Mouse (Mus musculus): ENCODE measurements at regions not wholly inside any gene's neighbourhood (a gene's known extent, or its start where the extent isn't known, plus 50 kb on each side); places are given as distances from the start of the nearest gene placed in this dataset.
A peak's percentile ranks its signal among the peaks of the same experiment; 100 is the strongest.

DNA sequence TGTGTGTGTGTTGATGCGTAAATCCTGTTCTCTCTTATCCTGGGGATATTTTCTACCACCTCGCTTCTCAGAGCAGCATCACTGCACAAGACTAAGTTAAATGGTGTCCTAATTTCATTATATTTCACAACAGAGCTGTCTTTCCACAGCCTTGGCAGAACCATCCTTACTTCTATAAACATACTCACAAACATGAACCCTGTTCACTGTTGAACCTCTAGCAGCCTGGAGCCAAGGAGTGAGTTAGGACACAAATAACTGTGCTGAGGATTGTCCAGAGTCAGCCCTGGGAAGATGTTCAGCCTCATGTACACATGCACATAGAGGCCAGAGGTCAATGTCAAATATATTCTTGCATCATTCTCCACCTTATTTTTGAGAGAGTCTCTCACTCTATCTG lies 580.3 kb upstream of the Tbl1xr1 start:
- peak in 1 of 2 experiments; percentile 15 for DNase-seq (ENCODE audit: inconsistent age in 2 of 2, low spot score in 1 of 2)

GRCm38 (mm10) chr3:21497011-21497410 lies 579.4 kb upstream of the Tbl1xr1 start:
- DNase-seq (ENCODE audit: inconsistent age in 2 of 2, low spot score in 1 of 2) = no peak

GRCm38 (mm10) chr3:21507655-21508054 lies 568.8 kb upstream of the Tbl1xr1 start:
- DNase-seq (ENCODE audit: inconsistent age in 2 of 2, low spot score in 1 of 2) = no peak

DNA sequence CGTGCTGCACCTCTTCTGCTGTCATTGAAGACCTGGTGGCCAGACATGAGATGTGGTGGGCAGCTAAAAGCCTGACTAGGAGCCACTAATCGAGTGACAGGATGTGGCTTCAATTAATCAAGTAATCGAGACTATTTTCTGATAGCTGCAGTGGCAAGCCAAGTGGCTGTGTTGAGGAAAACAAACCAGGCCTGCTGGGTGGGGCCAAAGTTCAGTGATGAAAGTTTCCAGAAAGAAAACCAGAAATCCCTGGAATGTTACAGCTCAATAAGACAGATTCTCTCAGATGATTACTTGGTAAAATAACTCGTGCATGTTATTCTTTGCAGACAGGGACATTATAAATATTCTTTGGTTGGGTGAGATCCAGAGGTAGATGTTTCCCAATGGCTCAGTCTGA lies 564.4 kb upstream of the Tbl1xr1 start:
- no peak for DNase-seq (ENCODE audit: inconsistent age in 2 of 2, low spot score in 1 of 2)

DNA sequence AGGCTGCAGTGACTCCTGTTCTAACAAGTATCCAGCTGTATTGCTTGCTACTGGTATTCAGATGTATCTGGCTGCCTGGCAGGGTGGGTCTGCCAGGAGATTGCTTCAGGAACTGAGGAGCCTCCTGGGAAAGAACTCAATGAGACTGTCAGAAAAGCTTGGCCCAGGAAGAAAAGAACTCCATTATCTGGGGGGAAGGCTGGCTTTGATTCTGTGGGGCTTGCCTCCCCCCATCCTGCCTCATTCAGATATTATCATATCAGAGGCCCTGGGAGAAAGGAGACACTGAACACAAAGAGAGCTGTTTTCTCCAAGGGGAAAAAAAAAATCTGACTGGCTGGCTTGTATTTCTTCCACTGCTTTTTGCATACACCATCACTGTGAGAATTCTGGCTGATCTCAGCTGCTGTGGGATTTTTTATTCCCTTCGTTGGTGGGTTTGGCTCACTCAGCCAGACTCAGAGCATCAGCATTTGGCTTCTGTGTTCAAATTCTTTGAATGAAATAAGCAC lies 552.0 kb upstream of the Tbl1xr1 start:
- no peak for DNase-seq (ENCODE audit: inconsistent age in 2 of 2, low spot score in 1 of 2)

DNA sequence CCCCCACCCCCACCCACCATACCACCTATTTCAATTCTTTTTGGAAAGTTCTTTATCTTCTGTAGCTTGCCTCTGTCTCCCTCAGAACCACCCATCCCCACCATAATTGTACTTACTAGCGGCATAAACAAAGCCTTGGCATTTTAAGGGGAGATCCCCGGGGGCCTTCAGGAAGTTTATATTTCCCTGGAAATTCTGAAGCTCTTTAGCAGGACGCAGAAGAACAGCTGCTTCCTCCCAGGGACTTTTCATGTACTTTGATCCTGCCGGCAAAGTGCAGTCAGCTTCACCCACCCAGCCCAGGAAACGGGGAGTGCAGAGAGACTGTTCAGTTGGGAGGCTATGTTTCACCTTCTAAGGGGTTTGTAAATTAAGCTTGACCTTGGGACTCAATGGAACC lies 545.6 kb upstream of the Tbl1xr1 start:
- peak; percentile 21 to 33 for DNase-seq (ENCODE audit: inconsistent age in 2 of 2, low spot score in 1 of 2)

DNA sequence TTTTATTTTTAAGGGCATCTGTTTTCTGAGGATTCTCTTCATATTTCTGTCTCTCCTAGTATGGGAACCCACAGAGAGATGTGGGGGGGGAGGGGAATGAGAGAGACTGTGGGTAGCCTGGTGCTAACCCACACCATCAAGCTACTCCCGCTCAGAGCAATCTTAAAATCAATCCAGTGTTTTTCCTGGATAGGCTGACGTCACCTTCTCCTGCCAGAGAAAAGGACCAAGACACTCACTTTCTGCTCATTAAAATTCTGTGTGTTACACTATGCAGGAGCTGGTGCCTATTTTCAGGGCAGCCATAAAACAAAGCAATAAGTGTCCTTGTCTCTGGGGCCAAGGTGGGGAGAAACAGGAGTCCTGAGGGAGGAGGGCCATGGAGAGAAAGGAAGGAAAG lies 537.3 kb upstream of the Tbl1xr1 start:
- DNase-seq (ENCODE audit: inconsistent age in 2 of 2, low spot score in 1 of 2) = no peak

DNA sequence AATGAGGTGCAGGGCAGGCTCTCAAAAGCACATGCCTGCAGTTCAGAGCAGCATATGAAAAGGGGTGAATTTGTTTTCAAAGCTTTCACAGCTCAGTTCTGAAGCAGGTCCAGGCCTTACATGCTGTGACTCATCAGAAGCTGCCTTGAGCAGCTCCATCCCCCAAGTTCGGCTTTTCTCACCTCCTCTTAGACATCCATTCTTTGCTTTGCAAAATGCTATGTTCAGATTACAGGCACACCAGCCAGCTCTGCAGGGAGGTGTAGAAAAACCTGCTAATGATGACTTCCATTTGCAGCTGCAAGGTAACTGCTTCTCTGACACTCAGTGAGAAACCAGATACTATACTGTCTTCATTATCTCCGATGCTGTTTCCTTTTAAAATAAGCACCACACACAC lies 532.0 kb upstream of the Tbl1xr1 start:
- no peak for DNase-seq (ENCODE audit: inconsistent age in 2 of 2, low spot score in 1 of 2)

DNA sequence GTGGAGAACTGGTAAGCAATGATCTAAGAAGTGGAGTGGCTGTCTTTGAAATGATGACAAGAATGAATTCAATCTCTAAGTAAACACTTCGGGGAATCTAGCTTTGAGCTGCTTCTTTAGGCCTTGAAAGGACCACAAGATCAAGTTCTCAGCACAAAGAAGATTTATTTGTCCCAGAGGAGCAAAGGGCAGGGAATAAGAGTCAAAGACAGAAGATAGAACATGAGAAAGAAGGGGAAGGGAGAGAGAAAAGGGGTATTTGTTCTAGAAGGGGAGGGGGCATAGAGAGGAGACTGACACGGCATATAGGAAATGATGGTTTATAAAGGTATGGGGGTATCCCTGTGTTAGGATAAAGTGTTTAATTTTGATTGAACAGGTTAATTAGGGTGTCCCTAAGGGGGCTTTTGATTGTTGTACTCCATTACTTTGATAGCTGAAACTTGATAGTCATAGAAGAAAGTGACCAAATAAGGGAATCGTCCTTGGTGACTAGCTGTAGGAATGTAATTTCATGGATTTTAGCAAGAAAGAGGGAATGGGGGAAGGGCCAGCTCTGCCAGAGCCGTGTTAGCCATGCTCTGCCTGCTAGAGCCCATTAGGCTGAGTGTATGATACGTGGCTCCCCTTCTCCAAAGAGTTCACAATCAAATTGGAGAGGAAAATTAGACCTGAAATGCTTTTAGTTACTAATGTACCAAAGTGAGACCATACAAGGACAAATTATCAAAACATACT lies 531.1 kb upstream of the Tbl1xr1 start:
- DNase-seq (ENCODE audit: inconsistent age in 2 of 2, low spot score in 1 of 2) = no peak

DNA sequence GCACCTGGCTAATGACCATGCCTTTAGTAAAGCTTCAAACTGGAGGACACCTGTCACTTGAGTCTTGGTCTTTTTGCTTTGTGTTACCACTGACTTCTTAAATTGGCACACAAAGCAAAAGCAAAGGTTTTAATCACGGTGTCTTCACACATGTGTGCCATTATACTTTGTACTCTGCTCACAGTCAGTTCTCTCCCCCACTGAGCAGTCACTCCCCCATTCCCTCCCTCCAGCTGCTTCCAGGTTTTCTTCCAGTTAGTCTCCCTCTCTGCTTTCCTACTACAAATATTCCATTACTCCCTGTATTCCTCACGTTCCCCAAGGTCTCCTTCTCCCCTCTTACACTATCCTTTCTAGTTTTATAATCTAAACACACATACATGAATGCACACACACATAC lies 530.0 kb upstream of the Tbl1xr1 start:
- no peak for DNase-seq (ENCODE audit: inconsistent age in 2 of 2, low spot score in 1 of 2)

DNA sequence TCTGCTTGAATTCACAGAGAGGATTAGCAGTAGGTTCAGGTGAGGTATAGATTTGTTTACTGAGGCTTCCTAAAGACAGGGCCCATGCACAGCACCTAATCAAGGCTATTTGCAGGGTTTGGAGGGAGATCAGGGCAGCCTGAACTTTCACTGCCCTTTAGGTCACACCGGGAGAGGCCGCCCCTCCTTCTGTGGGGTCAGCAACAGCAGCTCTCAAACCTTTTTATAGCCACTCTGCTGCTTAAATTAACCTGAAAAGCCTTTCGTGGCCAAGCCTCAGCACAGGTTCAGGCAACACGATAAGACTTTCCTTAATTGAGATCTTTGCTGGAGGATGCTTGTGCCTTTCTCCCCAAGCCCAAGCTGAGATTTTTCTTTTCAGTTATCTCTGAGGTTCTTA lies 526.8 kb upstream of the Tbl1xr1 start:
- no peak for DNase-seq (ENCODE audit: inconsistent age in 2 of 2, low spot score in 1 of 2)

GRCm38 (mm10) chr3:21553159-21553758 lies 523.2 kb upstream of the Tbl1xr1 start:
- DNase-seq (ENCODE audit: inconsistent age in 2 of 2, low spot score in 1 of 2) = no peak

DNA sequence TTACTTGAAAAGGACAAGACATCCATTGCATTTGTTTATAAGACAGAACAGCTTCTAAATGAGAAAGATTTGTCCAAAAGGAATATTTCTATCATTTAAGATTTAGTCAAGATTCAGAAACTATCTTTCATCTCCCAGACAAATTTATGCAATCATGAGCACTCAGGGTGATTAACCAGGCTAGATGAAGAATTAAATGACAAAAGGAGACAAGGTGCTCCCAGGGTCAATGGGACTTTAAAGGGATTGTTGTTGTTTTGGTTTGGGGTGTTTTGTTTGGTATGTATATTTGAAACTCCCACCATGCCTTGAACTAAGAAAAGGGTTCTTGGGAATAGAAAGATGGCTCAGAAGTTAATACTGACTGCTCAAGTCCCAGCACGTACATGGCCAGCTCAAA lies 522.6 kb upstream of the Tbl1xr1 start:
- no peak for DNase-seq (ENCODE audit: inconsistent age in 2 of 2, low spot score in 1 of 2)

DNA sequence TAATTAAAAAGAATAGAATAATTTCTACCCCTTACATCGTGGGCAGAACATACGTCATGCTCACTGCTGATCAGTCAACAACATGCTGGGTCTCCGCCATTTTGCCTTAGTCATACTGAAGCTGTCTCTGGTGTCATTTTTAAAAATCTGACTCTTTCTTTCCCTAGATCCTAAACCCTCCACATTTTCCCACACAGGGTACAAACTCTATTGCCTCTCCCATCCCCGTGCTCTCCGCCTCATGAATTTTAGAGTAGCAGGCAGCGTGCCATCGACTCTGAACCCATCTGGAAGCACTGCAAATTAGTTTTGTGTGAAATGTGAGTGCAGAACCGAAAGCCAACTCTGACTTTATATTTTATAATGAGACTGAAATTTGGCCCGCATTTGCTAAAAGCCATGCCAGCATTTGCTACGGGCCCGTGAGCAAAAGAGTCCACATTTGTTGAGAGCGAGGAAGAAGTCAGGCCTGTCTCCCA lies 518.5 kb upstream of the Tbl1xr1 start:
- no peak for DNase-seq (ENCODE audit: inconsistent age in 2 of 2, low spot score in 1 of 2)

DNA sequence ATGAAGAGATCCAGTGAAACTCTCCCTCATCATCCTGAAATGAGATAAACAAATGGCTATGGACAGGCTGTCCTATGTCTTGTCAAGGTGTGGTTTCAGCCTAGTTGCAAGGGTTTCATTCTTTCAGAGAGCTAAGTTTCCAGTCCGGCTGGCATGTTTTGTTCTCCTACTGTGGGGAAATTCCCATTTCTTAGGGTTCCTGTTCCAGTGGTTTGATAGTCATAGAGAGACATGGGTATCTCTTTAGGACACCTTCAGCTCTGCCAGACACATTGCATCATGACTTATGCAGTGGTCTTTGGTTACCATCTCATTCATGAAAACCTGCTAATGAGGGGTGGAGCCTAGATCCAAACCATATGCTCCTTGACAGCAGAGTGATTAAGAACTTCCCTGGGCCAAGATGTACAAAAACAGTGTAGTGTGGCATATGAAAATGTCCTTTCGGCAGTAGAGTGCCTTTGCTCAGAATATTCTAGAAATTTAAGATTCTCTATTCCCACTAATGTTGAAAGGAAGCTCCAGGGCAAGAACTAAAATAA lies 513.6 kb upstream of the Tbl1xr1 start:
- no peak for DNase-seq (ENCODE audit: inconsistent age in 2 of 2, low spot score in 1 of 2)

DNA sequence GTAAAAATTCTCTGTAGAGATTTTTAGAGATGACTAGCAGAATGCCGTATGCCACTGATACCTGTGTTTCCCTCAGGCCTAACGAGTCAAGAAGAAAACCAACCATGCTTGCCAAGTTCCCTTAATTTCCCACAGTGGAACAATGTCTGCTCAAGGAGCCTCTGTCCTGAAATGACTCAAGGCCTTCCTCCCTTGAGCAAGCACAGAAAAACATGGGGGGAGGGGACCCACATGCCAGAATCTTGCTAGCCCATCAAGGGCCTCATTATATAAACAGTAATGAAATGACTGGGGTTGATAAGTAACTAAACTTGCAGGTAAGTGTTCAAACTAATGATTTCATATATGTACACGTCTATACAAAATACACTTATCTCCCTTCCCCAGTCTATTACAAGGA lies 513.0 kb upstream of the Tbl1xr1 start:
- DNase-seq (ENCODE audit: inconsistent age in 2 of 2, low spot score in 1 of 2) = peak in 1 of 2 experiments; percentile 13

DNA sequence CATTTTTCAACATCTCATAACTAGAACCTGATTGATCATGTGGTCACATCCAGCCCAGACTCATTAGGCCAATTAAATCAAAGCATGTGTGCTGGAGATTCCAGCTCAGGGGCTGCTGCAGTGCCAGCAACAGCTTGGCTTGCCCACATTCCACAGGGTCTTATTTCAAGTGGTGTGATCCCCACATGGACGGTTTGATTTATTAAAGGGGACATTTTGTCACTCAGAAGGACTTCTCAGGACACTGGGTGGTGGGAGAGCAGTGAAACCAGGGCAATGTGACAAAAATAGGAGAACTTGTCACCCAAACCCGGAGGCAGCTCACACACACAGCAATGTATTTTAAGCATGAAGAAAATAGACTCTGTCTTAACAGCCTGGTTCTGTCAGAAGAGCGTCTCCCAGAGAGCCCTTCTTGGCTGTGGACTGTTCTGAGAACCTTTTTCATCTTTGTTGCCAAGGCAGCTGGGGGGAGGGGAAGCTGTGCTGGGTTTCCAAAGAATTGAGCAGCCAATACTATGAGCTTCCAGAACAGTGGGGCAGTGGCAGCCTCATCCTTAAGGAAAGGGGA lies 512.2 kb upstream of the Tbl1xr1 start:
- peak; percentile 15 to 57 for DNase-seq (ENCODE audit: inconsistent age in 2 of 2, low spot score in 1 of 2)

DNA sequence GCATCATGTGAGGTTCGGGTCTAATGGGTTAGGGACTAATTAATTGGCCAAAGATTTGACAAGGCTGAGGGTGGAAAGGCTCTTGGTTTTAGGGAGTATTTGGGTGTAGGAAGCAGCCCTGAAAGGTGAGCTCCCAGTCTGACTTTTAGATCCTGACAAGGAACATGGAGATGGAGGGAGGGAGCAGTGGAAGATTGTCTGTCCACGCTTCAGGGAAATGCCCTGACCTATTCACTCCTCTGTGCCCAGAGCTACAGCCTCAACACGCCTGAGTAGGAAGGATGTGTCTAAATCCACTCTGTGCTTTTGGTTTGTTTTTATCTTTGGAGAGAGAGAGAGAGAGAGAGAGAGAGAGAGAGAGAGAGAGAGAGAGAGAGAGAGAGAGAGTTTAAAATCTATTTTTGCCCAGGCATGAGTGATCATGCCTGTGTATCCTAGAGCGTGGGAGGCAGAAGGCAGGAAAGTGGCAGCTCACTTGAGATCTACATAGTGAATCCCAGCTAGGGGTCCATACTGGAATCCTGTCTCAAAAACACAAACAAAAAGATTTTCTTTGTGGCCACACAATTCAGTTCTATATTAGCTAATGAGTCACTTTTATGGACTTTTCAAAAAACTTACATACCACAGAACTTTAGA lies 511.5 kb upstream of the Tbl1xr1 start:
- DNase-seq (ENCODE audit: inconsistent age in 2 of 2, low spot score in 1 of 2) = no peak

- no peak for DNase-seq (ENCODE audit: inconsistent age in 2 of 2, low spot score in 1 of 2)
Measured at GRCm38 (mm10) chr3:21569721-21570120, 506.7 kb upstream of the Tbl1xr1 start.

GRCm38 (mm10) chr3:21578635-21579034 lies 497.8 kb upstream of the Tbl1xr1 start:
- DNase-seq (ENCODE audit: inconsistent age in 2 of 2, low spot score in 1 of 2) = no peak

- DNase-seq (ENCODE audit: inconsistent age in 2 of 2, low spot score in 1 of 2) = no peak
Measured at GRCm38 (mm10) chr3:21582122-21582521, 494.3 kb upstream of the Tbl1xr1 start.
